Mouse (Mus musculus): Measurements from ENCODE around the gene Zcchc10. TPM values are rescaled to one million over a fixed set of nuclear protein-coding genes. Genes with fewer than 3 reads are reported as not detected.
"Not testable (repeated sequence)": the region's sequence is repeated elsewhere in the genome, so short reads cannot be mapped to it uniquely, and the experiment has no call there.

Gene Zcchc10
- polyA plus RNA-seq, 1 experiment from 2014 or later, result 19.0 TPM

DNA sequence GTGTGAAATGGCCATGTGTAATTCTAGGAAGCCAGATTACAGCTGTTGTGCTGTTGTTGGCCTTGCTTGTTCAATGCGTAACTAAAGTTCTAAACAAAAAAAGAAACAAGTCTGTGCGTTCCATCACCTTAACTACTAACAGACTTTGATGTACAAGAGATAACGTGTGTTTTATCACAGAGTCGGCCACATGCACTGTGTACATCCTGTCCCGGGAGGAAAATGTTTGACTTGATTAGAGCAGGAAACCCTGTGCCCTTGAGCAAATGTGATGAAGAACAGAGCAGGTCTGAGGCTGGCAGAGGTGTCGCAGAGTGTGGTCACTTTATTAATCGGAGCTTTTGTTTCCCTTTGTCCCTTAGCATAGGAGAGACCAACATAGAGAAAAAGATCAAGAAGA lies 5.8 kb downstream of the Zcchc10 start:
- Histone ChIP-seq H3K27me3 (no peaks in the 10 kb centered on the region), H3K36me3 (ENCODE audit: poor library complexity, severe bottlenecking) (peaks cover 62% of the 10 kb centered on the region), H3K4me1 (peaks cover 5% of the 10 kb centered on the region), H3K4me2 (no peak overlapping the region), H3K4me3 (no peak overlapping the region), H3K9ac (no peak overlapping the region), H3K9me3 (replicated peaks) (no peaks in the 10 kb centered on the region), H3K27ac (no peak overlapping the region)
- WGBS, result 92% methylated on average over 7 of the region's 7 CpGs
- ATAC-seq, result no peak

DNA sequence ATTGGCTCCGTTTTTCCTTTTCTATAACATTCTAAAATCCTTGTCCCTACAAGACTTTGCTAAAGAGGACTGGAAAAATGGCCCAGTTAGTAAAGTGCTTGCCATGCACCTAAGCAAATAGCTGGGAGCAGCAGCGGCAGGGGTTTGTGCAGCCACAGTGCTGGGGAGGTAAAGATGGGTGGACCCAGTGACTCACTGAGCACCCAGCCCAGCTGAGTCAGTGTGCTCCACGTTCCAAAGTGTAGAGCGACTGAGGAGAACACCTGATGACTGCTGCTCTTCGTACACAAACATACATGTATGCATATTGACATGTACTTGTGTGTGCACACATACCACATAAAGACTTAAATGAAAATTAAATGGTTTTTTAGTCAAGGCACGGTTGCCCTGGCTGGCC lies 6.6 kb downstream of the Zcchc10 start:
- Histone ChIP-seq H3K9me3 (replicated peaks) (no peaks in the 10 kb centered on the region), H3K36me3 (ENCODE audit: poor library complexity, severe bottlenecking) (peaks cover 62% of the 10 kb centered on the region), H3K4me2 (no peak overlapping the region), H3K4me1 (no peaks in the 10 kb centered on the region), H3K4me3 (no peak overlapping the region), H3K27me3 (no peaks in the 10 kb centered on the region), H3K9ac (no peak overlapping the region), H3K27ac (no peak overlapping the region)
- ATAC-seq, result no peak
- WGBS, result 92% methylated on average over 6 of the region's 6 CpGs

DNA sequence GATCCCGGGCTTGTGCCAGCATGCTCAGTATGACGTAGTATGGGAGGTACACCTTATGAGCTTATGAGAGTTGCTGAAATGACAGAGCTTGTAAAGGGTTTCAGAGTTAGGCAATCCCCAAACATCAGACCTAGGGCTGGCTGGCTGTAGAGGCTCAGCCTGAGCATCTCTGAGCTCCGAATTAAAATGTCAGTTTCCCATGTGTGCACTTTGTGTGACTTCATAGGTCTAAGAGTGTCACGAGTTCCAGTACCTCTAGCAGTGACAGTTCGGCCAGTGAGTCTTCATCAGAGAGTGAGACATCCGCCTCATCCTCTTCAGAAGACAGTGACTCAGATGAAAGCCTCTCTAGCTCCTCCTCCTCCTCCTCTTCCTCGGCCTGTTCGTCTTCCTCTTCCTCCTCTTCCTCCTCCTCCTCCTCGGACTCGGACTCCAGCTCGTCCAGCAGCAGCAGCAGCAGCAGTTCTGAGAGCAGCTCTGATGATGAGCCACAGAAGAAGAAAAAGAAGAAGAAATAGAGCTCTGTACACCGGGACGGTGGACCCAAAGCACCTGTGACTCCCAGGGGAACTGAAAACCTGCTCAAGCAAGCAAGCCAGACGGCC lies 7.7 kb downstream of the Zcchc10 start:
- WGBS, result 85% methylated on average over 13 of the region's 14 CpGs
- H3K36me3 ChIP-seq (ENCODE audit: poor library complexity, severe bottlenecking), result peaks cover 58% of the 10 kb centered on the region
- no peak overlapping the region for H3K9ac ChIP-seq

DNA sequence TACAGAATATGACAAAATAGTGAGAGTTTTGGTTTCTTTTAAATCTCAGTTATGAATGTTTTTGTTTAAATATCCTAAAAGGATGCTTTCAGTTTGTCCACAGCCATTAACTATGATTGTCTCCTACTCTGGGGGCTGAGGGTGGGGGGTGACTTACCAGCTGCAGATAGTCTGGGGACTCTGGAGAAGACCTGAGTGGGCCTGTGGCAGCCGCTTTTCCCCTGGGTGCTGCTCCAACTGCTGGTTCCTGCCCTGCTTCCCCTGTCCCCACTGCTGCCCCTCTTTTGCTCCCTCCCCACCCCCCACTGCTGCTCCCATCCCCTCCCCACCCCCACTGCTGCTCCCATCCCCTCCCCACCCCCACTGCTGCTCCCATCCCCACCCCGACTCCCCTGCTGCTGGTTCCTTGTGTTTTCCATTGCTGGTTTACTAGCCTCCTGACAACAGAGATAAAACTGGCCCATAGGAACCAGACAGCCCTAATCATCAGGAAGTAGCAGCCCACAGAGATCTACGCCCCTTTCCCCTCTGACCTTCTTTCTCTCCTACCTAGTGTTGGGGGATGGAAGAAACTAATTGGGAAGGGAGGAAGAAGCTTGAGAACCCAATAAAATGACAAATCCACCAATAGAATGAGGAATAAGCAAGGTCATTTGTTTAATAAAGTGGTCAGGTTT lies 11.2 kb downstream of the Zcchc10 start:
- H3K27ac ChIP-seq, result no peak overlapping the region
- no peak overlapping the region for H3K9ac ChIP-seq
- 47% methylated on average over 3 of the region's 3 CpGs for WGBS
- ATAC-seq, result no peak
- no peaks in the 10 kb centered on the region for H3K27me3 ChIP-seq
- H3K9me3 ChIP-seq (replicated peaks), result no peaks in the 10 kb centered on the region
- no peaks in the 10 kb centered on the region for H3K4me1 ChIP-seq
- no peak overlapping the region for H3K4me3 ChIP-seq
- no peak overlapping the region for H3K4me2 ChIP-seq
- H3K36me3 ChIP-seq (ENCODE audit: poor library complexity, severe bottlenecking), result peaks cover 27% of the 10 kb centered on the region

More for the DNA sequence above, 7.7 kb downstream of the Zcchc10 start:
- no peak for ATAC-seq
- Histone ChIP-seq H3K27ac (no peak overlapping the region), H3K27me3 (no peaks in the 10 kb centered on the region), H3K4me1 (no peaks in the 10 kb centered on the region), H3K4me3 (no peak overlapping the region), H3K9me3 (replicated peaks) (no peaks in the 10 kb centered on the region), H3K4me2 (no peak overlapping the region)

DNA sequence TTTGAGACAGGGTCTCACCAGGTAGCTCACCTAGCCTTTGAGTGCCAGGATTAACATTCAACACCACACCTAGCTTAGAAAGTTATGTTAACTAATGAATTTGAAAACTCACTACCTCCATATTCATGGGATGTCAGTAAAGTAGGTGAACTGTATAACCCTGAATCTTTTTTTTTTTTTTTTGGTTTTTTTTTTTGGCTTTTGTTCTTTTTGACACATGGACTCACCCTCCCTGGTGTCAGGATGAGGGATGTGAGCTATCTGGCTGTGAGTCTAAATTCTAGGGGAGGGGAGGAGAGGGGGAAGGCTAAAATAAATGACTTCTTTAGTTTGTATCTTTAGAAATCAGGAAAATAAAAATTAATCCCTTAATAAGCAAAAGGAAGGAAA lies 11.7 kb downstream of the Zcchc10 start:
- H3K4me2 ChIP-seq, result no peak overlapping the region
- no peak overlapping the region for H3K4me3 ChIP-seq
- no peaks in the 10 kb centered on the region for H3K9me3 ChIP-seq (replicated peaks)
- no peak overlapping the region for H3K27ac ChIP-seq
- peaks cover 22% of the 10 kb centered on the region for H3K36me3 ChIP-seq (ENCODE audit: poor library complexity, severe bottlenecking)
- no peak overlapping the region for H3K9ac ChIP-seq
- ATAC-seq, result no peak
- no peaks in the 10 kb centered on the region for H3K4me1 ChIP-seq
- H3K27me3 ChIP-seq, result no peaks in the 10 kb centered on the region

DNA sequence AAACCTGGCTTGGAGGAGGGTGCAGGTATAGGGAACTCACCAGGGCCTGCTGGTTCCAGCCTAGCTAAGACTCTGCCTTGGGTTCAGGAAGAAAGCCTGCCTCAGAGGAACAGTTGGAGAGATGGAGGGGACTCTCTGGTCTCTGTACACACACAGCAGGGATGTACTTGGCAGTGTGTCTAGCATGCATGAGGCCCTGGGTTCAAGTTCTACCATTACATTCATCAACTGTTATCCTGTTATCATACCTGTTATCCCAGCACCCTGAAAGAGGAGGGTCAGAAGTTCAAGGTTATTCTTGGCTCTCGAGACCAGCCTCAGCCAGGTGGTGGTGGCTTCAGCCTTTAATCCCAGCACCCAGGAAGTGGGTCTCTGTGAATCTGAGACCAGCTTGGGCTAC lies 12.4 kb downstream of the Zcchc10 start:
- no peak overlapping the region for H3K9ac ChIP-seq
- no peak overlapping the region for H3K4me2 ChIP-seq
- 85% methylated on average over 1 of the region's 1 CpGs for WGBS

DNA sequence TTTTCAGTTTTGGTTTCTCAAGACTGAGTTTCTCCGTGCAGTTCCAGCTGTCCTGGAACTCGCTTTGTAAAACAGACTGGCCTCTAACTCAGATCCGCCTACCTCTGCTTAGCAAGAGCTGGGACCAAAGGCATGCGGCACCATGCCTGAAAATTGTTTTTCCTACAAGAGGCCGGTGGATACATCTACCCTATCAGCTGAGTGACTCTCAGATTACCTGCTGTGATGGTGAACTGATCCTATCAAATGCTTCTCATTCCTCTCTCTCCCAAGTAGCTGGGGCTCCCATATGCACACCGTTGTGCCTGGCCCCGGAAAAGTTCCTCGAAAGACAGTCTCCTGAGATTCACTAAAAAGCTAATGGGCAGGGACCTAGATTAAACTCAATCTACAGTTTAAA lies 13.2 kb downstream of the Zcchc10 start:
- Histone ChIP-seq H3K4me1 (no peaks in the 10 kb centered on the region), H3K27ac (no peak overlapping the region), H3K9me3 (replicated peaks) (no peaks in the 10 kb centered on the region), H3K4me2 (no peak overlapping the region), H3K9ac (no peak overlapping the region), H3K36me3 (ENCODE audit: poor library complexity, severe bottlenecking) (peaks cover 7% of the 10 kb centered on the region; the same call in 1 of the 2 replicates), H3K4me3 (no peak overlapping the region), H3K27me3 (no peaks in the 10 kb centered on the region)
- whole genome bisulfite sequencing, result 73% methylated on average over 8 of the region's 8 CpGs
- no peak for ATAC-seq

More for the DNA sequence above, 12.4 kb downstream of the Zcchc10 start:
- no peaks in the 10 kb centered on the region for H3K9me3 ChIP-seq (replicated peaks)
- no peaks in the 10 kb centered on the region for H3K27me3 ChIP-seq
- H3K27ac ChIP-seq, result no peak overlapping the region
- H3K4me1 ChIP-seq, result no peaks in the 10 kb centered on the region
- H3K36me3 ChIP-seq (ENCODE audit: poor library complexity, severe bottlenecking), result peaks cover 14% of the 10 kb centered on the region
- H3K4me3 ChIP-seq, result no peak overlapping the region
- ATAC-seq, result no peak

DNA sequence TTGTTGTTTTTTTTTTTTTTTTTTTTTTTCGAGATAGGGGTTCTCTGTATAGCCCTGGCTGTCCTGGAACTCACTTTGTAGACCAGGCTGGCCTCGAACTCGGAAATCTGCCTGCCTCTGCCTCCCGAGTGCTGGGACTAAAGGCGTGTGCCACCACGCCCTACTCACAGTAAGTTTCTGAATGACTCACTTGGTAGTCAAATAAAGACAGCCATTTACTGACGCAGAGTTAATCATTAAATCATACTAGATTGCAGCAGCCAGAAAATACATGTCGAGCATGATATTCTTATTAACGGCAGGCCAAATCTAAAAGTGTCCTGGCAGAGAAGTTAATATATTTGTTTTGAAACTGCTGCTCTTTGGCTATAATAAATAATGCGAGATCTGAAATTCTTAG lies 16.5 kb downstream of the Zcchc10 start:
- H3K4me1 ChIP-seq; H3K9ac ChIP-seq; H3K27ac ChIP-seq; H3K9me3 ChIP-seq (replicated peaks); H3K27me3 ChIP-seq; H3K4me2 ChIP-seq; ATAC-seq; H3K4me3 ChIP-seq; H3K36me3 ChIP-seq (ENCODE audit: poor library complexity, severe bottlenecking): not testable (repeated sequence)
- WGBS, result 91% methylated on average over 9 of the region's 10 CpGs

DNA sequence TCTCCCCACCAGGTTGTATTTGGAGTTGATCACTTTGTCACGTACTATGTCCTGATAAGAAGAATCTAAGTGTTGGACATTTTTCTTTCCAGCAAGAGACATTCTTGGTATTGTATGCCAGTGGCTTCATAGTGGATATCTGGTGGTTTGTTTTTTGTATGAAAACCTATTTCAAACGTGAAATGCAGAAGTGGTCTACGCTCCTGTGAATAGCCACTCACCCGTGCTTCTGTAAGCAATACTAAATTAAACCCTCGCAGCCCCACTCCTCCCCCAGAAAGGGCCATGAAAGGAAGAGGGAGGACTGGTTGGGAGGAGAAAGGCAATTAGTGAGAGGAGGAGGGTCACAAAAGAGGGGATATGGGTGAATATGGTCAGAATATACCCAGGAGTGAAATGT lies 18.2 kb downstream of the Zcchc10 start:
- no peak for ATAC-seq
- 52% methylated on average over 5 of the region's 5 CpGs for WGBS

DNA sequence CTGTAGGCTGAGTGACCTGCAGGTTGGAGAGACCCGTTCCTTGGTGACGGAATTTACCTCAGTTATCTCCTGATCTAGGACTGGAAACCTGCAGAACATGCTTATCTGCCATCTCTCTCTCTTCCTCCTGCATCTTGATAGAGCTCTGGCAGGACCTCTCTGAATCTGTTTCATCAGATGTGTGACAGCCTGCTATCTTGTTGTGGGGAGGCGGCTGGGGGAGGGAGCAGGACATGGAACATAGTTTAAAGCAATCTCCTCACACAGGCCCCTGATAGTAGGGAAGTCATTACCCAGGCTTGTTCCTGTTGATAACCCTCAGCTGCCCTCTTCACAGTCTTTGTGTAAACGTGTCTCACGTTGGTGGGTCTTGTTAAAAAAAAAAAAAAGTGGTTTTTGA lies 20.8 kb downstream of the Zcchc10 start:
- no peak for ATAC-seq
- Histone ChIP-seq H3K27ac (no peak overlapping the region), H3K4me3 (no peak overlapping the region), H3K9me3 (replicated peaks) (no peaks in the 10 kb centered on the region), H3K4me1 (no peaks in the 10 kb centered on the region), H3K4me2 (no peak overlapping the region), H3K9ac (no peak overlapping the region), H3K27me3 (no peaks in the 10 kb centered on the region), H3K36me3 (ENCODE audit: poor library complexity, severe bottlenecking) (no peaks in the 10 kb centered on the region)
- WGBS, result 55% methylated on average over 5 of the region's 5 CpGs

More for the DNA sequence above, 18.2 kb downstream of the Zcchc10 start:
- Histone ChIP-seq H3K27ac (no peak overlapping the region), H3K4me3 (no peak overlapping the region), H3K36me3 (ENCODE audit: poor library complexity, severe bottlenecking) (no peaks in the 10 kb centered on the region), H3K4me1 (no peaks in the 10 kb centered on the region), H3K9me3 (replicated peaks) (no peaks in the 10 kb centered on the region), H3K27me3 (no peaks in the 10 kb centered on the region), H3K9ac (no peak overlapping the region), H3K4me2 (no peak overlapping the region)

DNA sequence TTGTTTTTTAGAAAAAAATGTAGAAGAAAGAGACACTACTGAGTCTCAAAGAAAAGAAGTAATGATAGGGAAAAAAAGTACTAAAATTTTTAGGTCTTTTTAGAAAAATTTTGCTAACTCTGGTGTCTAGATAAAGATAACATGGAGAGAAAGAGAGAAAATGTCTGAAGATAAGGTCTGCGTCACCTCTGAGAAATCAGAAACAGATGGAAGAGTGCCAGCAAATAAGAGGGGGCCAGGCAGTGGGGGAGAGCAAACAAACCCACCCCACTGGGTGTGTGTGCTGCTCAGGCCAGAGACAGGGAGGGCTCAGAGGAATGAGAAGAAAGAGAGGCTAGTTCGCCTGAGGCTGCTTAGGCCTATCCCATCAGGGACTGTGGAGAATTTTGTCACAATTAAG lies 21.3 kb downstream of the Zcchc10 start:
- H3K27me3 ChIP-seq, result no peaks in the 10 kb centered on the region
- no peak overlapping the region for H3K9ac ChIP-seq
- H3K4me1 ChIP-seq, result no peaks in the 10 kb centered on the region
- no peak for ATAC-seq
- WGBS, result 68% methylated on average over 2 of the region's 2 CpGs
- no peaks in the 10 kb centered on the region for H3K9me3 ChIP-seq (replicated peaks)
- H3K4me2 ChIP-seq, result no peak overlapping the region
- no peaks in the 10 kb centered on the region for H3K36me3 ChIP-seq (ENCODE audit: poor library complexity, severe bottlenecking)
- H3K4me3 ChIP-seq, result no peak overlapping the region
- H3K27ac ChIP-seq, result no peak overlapping the region

DNA sequence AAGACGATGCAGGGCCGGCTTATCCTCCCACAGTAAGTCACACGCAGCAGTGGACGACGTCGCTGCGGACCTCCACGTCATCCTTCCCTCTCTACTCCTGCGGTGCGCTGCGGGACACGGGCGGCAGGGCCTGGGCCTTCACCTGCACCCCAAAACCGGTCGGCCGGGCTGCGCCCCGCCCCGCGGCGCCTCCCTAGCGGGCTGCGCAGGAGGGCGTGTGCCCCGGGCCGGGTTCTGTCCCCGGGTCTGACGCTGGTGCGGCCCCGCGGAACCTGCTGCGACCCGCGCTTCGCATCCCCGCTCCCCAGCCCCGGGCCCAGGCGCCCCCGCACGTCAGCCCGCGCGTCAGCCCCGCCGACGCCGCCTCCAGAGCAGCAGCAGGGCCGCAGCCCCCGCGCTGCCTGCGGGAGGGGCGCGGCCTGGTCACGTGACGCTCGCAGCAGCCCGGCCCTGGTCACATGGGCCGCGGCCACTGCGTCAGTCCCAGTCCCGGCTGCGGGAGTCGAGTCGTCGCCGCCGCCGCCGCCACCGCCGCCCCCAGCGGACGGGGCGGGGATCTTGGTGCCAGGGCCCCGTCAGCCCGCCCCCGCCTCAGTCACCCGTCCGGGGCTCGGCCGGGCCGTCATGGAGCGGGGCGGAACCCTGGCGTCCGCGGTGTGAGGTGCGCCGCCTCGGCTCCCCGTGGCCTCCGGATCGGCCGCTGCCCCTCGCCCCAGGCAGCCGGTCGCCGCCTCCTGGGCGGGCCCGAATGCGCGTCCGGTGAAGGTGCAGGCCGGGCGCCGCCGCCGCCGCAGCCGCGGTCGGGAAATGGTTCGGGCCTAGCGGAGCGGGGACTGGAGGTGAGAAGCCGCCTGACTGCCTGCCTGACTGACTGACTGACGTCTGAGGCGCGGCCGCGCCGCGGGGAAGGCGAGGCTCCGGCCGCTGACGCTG lies 26.1 kb downstream of the Zcchc10 start, which contains the start of gene Aff4:
TSS of gene Aff4 (plus strand) at position 543 of the 933 bp plus-strand sequence.
- under 1% methylated on average over 86 of the region's 127 CpGs for WGBS
- peak; percentile 97 for ATAC-seq

More for the DNA sequence above, 26.1 kb downstream of the Zcchc10 start, which contains the start of gene Aff4:
- Histone ChIP-seq H3K4me1 (peaks cover 8% of the 10 kb centered on the region), H3K27me3 (no peaks in the 10 kb centered on the region), H3K9me3 (replicated peaks) (no peaks in the 10 kb centered on the region), H3K4me2 (peak within 1 kb of the TSS; percentile 74), H3K9ac (peak within 1 kb of the TSS; percentile 91), H3K27ac (peak within 1 kb of the TSS; percentile 95), H3K36me3 (ENCODE audit: poor library complexity, severe bottlenecking) (no peaks in the 10 kb centered on the region), H3K4me3 (peak within 1 kb of the TSS; percentile 81)
